Mouse (Mus musculus) urinary bladder, postnatal 10 days (tissue): ENCODE data around the gene Zfp346.

Source experiments
- DNase-seq: peaks from one replicate; pipeline ENCODE4 v3.0.0; 2022; ENCODE audit warnings: low spot score

Gene Zfp346

GRCm38 (mm10) chr13:55152621-55153415 is 47.7 kb downstream of the Zfp346 start, which contains the start of gene Fgfr4:
Gene Fgfr4 (plus strand): TSS chr13:55152640.
- no peak for DNase-seq

- DNase-seq, result no peak
These were observed 48.8 kb downstream of the Zfp346 start for GRCm38 (mm10) chr13:55153951-55154350.

GRCm38 (mm10) chr13:55162365-55162764 is 57.3 kb downstream of the Zfp346 start:
- no peak for DNase-seq

GRCm38 (mm10) chr13:55163553-55163952 is 58.4 kb downstream of the Zfp346 start:
- no peak for DNase-seq

GRCm38 (mm10) chr13:55165831-55166339 is 60.8 kb downstream of the Zfp346 start:
- DNase-seq, result no peak

- DNase-seq, result no peak
These were observed 62.0 kb downstream of the Zfp346 start for GRCm38 (mm10) chr13:55166806-55167725.

- no peak for DNase-seq
These were observed 62.7 kb downstream of the Zfp346 start for GRCm38 (mm10) chr13:55167798-55168197.

GRCm38 (mm10) chr13:55168255-55168654 is 63.1 kb downstream of the Zfp346 start:
- DNase-seq, result no peak

GRCm38 (mm10) chr13:55168958-55169369 is 63.9 kb downstream of the Zfp346 start:
- no peak for DNase-seq

- no peak for DNase-seq
These were observed 66.6 kb downstream of the Zfp346 start for GRCm38 (mm10) chr13:55171517-55172335.

- no peak for DNase-seq
These were observed 67.2 kb downstream of the Zfp346 start for GRCm38 (mm10) chr13:55172336-55172770.

- no peak for DNase-seq
These were observed 69.2 kb downstream of the Zfp346 start for GRCm38 (mm10) chr13:55174347-55174746.

- no peak for DNase-seq
These were observed 71.2 kb downstream of the Zfp346 start for GRCm38 (mm10) chr13:55176265-55176664.

GRCm38 (mm10) chr13:55177903-55178496 is 72.9 kb downstream of the Zfp346 start:
- no peak for DNase-seq

- DNase-seq, result no peak
These were observed 73.4 kb downstream of the Zfp346 start for GRCm38 (mm10) chr13:55178556-55178955.

- DNase-seq, result no peak
These were observed 74.5 kb downstream of the Zfp346 start for GRCm38 (mm10) chr13:55179591-55179990.

- DNase-seq, result no peak
These were observed 76.7 kb downstream of the Zfp346 start for GRCm38 (mm10) chr13:55181786-55182172.

- no peak for DNase-seq
These were observed 77.2 kb downstream of the Zfp346 start for GRCm38 (mm10) chr13:55182173-55182894.

- no peak for DNase-seq
These were observed 78.3 kb downstream of the Zfp346 start for GRCm38 (mm10) chr13:55183382-55183781.
